Mouse (Mus musculus): ENCODE results near the gene Chst1. TPM values are rescaled to one million over a fixed set of nuclear protein-coding genes. Genes with fewer than 3 reads are reported as not detected.

Chst1 gene
- polyA plus RNA-seq (2015; fragmentation: Nextera tagmentation; extraction: Ambion mirVana) = 35.0 and 37.4 TPM in 2 replicates

DNA sequence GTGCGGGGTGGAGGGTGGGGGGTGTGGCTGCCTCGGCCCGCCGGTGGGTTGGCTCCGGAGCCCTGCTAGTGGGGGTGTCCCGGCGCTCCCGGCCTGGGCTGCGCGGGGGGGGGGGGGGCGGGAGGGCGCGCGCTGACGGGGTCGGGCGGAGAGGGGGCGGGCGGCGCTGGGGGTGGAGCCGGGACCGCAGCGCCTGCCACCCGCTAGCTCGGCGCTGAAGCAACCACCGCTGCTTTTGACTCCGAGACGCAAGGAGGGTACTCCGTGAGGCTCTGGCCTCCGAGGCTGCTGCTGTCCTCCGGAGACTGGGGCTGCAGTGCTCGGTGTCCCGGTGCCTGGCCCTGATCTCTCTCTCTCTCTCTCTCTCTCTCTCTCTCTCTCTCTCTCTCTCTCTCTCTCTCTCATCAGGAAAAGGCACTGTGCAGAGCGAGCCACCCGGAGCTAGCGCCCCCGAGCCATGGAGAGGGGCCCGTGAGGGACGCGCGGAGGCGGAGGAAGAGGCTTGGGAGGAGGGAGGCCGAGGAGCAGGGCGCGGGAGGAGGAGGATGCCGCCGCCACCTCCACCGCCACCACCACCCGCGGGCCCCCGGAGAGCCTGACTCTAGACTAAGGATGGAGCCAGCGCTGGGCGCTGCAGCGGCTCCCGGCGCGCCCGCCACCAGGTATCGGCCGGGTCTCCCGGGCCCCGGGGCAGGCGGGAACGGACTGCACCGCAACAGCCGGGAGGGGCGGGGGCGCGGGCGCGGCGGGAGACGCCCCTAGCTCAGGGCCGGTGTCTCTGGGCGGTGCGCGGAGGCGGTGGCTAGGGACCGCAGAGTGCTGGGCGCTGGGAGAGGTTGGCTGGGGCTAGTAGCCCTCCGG is at the start of gene Chst1:
Chst1 (plus strand) TSS at position 221 of the 861 bp plus-strand sequence.

Small RNA genes within 50 kb of the gene (microRNA-seq; reads per million reads assigned to microRNA genes)
- gene Mir7221 (not detected), gene Mir7222 (not detected)

Other genes with a start within 250 kb of the Chst1 start
- 44.7 and 45.8 TPM in 2 replicates for gene Pex16, start 225.0 kb upstream of the Chst1 start, polyA plus RNA-seq (2015; fragmentation: Nextera tagmentation; extraction: Ambion mirVana)
- 0.83 and 1.3 TPM in 2 replicates for gene Large2, start 224.8 kb upstream of the Chst1 start, polyA plus RNA-seq (2015; fragmentation: Nextera tagmentation; extraction: Ambion mirVana)
- 5.4 and 6.4 TPM in 2 replicates for gene 1700029I15Rik, start 217.2 kb upstream of the Chst1 start, polyA plus RNA-seq (2015; fragmentation: Nextera tagmentation; extraction: Ambion mirVana)
- gene Mapk8ip1, start 198.4 kb upstream of the Chst1 start, polyA plus RNA-seq (2015; fragmentation: Nextera tagmentation; extraction: Ambion mirVana) = 206 and 208 TPM in 2 replicates
- gene Cry2, start 165.7 kb upstream of the Chst1 start, polyA plus RNA-seq (2015; fragmentation: Nextera tagmentation; extraction: Ambion mirVana) = 44.1 and 48.1 TPM in 2 replicates
- 15.7 and 18.0 TPM in 2 replicates for gene Slc35c1, start 139.2 kb upstream of the Chst1 start, polyA plus RNA-seq (2015; fragmentation: Nextera tagmentation; extraction: Ambion mirVana)

All from neural tube, postnatal 0 days (tissue).